9 mouse cellular contexts compared by ENCODE assay signal in genomic region chr16:49699821-49700220, GRCm38 (mm10). TPM values are rescaled to one million over a fixed set of nuclear protein-coding genes. Genes with fewer than 3 reads are reported as not detected.
DNase-seq lines count a peak whose midpoint lies in the region; ATAC-seq and TF ChIP-seq lines count a peak whose summit lies in the region.
"Had no signal": no experiment of that assay in that cellular context is flagged by ENCODE, and none has a peak within 500 bp of the region (broad histone marks: within the 10 kb centered on the region; RNA-seq: fewer than 3 reads in every experiment).

No protein-coding gene starts in this region.

- TF ChIP-seq CTCF in G1E (IDR thresholded peaks at IDR 0.05; ENCODE audit: low read depth, low read length) = no peak

- 0 out of 4 replicates have a peak, but pooled peaks cover 0 to 4% of the 10 kb centered on the region in 2 experiments for H3K4me1 ChIP-seq in heart, embryonic 14.5 days (ENCODE audit: control insufficient read depth in 2 of 2, insufficient read depth in 2 of 2, low read length in 2 of 2)
- peaks cover 28% of the 10 kb centered on the region for H3K4me1 ChIP-seq in G1E (ENCODE audit: insufficient read depth, low read depth, low read length)
- peaks cover 27% of the 10 kb centered on the region for H3K4me1 ChIP-seq in hindbrain, embryonic 13.5 days (replicated peaks)
- peaks cover 26% of the 10 kb centered on the region for H3K4me1 ChIP-seq in midbrain, embryonic 10.5 days

- no peak overlapping the region for H3K27ac ChIP-seq in heart, embryonic 14.5 days (replicated peaks in 1 of 2; ENCODE audit: control insufficient read depth in 1 of 2, insufficient read depth in 1 of 2, low read depth in 2 of 2, low read length in 2 of 2)
- H3K27ac ChIP-seq in hindbrain, embryonic 13.5 days = no peak overlapping the region
- no peak overlapping the region for H3K27ac ChIP-seq in midbrain, embryonic 10.5 days (replicated peaks)

- no peaks in the 10 kb centered on the region for H3K27me3 ChIP-seq in heart, embryonic 14.5 days (ENCODE audit: control insufficient read depth, insufficient read depth, low read length)
- no peaks in the 10 kb centered on the region for H3K27me3 ChIP-seq in G1E (ENCODE audit: insufficient read depth, low read length)
- no peaks in the 10 kb centered on the region for H3K27me3 ChIP-seq in hindbrain, embryonic 13.5 days
- no peaks in the 10 kb centered on the region for H3K27me3 ChIP-seq in midbrain, embryonic 10.5 days (ENCODE audit: low read depth, poor library complexity, severe bottlenecking)

- peak overlapping the region; percentile 94 for H3K4me2 ChIP-seq in heart, embryonic 14.5 days (ENCODE audit: low read length)
- peak overlapping the region; percentile 72 for H3K4me2 ChIP-seq in hindbrain, embryonic 13.5 days

- no peak for ATAC-seq in heart, embryonic 14.5 days (ENCODE audit: insufficient number of reproducible peaks, insufficient read depth, low FRiP score, low read depth)
- ATAC-seq in G1E (ENCODE audit: extremely low read depth, insufficient number of reproducible peaks, low FRiP score, poor library complexity, severe bottlenecking) = no peak
- ATAC-seq in hindbrain, embryonic 13.5 days (ENCODE audit: low FRiP score) = no peak

- H3K9ac ChIP-seq in heart, embryonic 14.5 days (ENCODE audit: low read length) = peak overlapping the region; percentile 78; the same call in 1 of the 2 replicates
- H3K9ac ChIP-seq in hindbrain, embryonic 13.5 days = peak overlapping the region; percentile 78

- WGBS in heart, embryonic 14.5 days = 42% methylated on average over 5 of the region's 5 CpGs
- WGBS in hindbrain, embryonic 13.5 days = 39% methylated on average over 5 of the region's 5 CpGs
- WGBS in midbrain, embryonic 10.5 days = 44% methylated on average over 5 of the region's 5 CpGs

- no peak for DNase-seq in heart, adult 9 months (ENCODE audit: low spot score in 2 of 2)
- DNase-seq in G1E (ENCODE audit: low spot score) = no peak
- DNase-seq in midbrain, embryonic 10.5 days (ENCODE audit: low spot score) = no peak
- DNase-seq in adrenal gland, adult 8-10 months = no peak
- DNase-seq in thymus, postnatal 4 days = no peak
- DNase-seq in urinary bladder, postnatal 36 days (ENCODE audit: low spot score in 2 of 2) = no peak
- DNase-seq: right cerebral cortex, adult 18-20 months had no signal

- H3K9me3 ChIP-seq in heart, embryonic 14.5 days (ENCODE audit: control insufficient read depth, low read length) = no peaks in the 10 kb centered on the region
- H3K9me3 ChIP-seq in G1E (replicated peaks) = no peaks in the 10 kb centered on the region
- H3K9me3 ChIP-seq in hindbrain, embryonic 13.5 days = no peaks in the 10 kb centered on the region
- H3K9me3 ChIP-seq in midbrain, embryonic 10.5 days (replicated peaks) = no peaks in the 10 kb centered on the region

- no peaks in the 10 kb centered on the region for H3K36me3 ChIP-seq in heart, embryonic 14.5 days (ENCODE audit: control insufficient read depth, insufficient read depth, low read length)
- H3K36me3 ChIP-seq in G1E (replicated peaks) = peaks cover 20% of the 10 kb centered on the region
- no peaks in the 10 kb centered on the region for H3K36me3 ChIP-seq in hindbrain, embryonic 13.5 days
- H3K36me3 ChIP-seq in midbrain, embryonic 10.5 days = no peaks in the 10 kb centered on the region

- peak overlapping the region; percentile 71 to 74; a peak in 3 of 4 replicates for H3K4me3 ChIP-seq in heart, embryonic 14.5 days (ENCODE audit: control insufficient read depth in 1 of 2, insufficient read depth in 1 of 2, low read depth in 1 of 2, low read length in 2 of 2)
- peak overlapping the region; percentile 95 for H3K4me3 ChIP-seq in G1E (ENCODE audit: low read depth, low read length)
- H3K4me3 ChIP-seq in hindbrain, embryonic 13.5 days = peak overlapping the region; percentile 71
- peak overlapping the region; percentile 68 for H3K4me3 ChIP-seq in midbrain, embryonic 10.5 days

RNA-seq across cellular contexts. Expression of gene Ift57, which starts 0.8 kb away (rescaled TPM):
- 18.5 and 23.9 TPM in 2 replicates for polyA plus RNA-seq in heart, embryonic 14.5 days (2014; fragmentation: Nextera tagmentation; extraction: Ambion mirVana)
- total RNA-seq in G1E (2014; fragmentation: Nextera tagmentation) (30.8 and 31.4 TPM in 2 replicates), G1E (2017) (44.7 and 52.3 TPM in 2 replicates)
- polyA plus RNA-seq in G1E (2012) = 12.9 and 17.4 TPM in 2 replicates
- 41.5 and 43.5 TPM in 2 replicates for polyA plus RNA-seq in hindbrain, embryonic 13.5 days (2015; fragmentation: Nextera tagmentation; extraction: Ambion mirVana)
- 22.8 and 28.8 TPM in 2 replicates for polyA plus RNA-seq in midbrain, embryonic 10.5 days (2016; fragmentation: Nextera tagmentation; extraction: Ambion mirVana)
- total RNA-seq in adrenal gland, adult 8-10 months (2022) = 10 to 100 TPM; 35.4 to 46.7 (median 41.2) TPM
